Mouse (Mus musculus): Measurements from ENCODE around the gene Cd200.
"Not testable (repeated sequence)": the region's sequence is repeated elsewhere in the genome, so short reads cannot be mapped to it uniquely, and the experiment has no call there.

Cd200 gene

GRCm38 (mm10) chr16:45408425-45409063 lies at the start of gene Cd200:
Gene Cd200, minus strand, starts transcription at chr16:45409053.
- peak; percentile 59 for DNase-seq

GRCm38 (mm10) chr16:45454762-45455161 lies 45.9 kb upstream of the Cd200 start:
- DNase-seq, result no peak

GRCm38 (mm10) chr16:45437230-45437739 lies 28.4 kb upstream of the Cd200 start:
- DNase-seq, result no peak

GRCm38 (mm10) chr16:45435591-45435990 lies 26.7 kb upstream of the Cd200 start:
- DNase-seq, result no peak

GRCm38 (mm10) chr16:45427651-45428050 lies 18.8 kb upstream of the Cd200 start:
- DNase-seq, result no peak

GRCm38 (mm10) chr16:45413497-45413896 lies 4.6 kb upstream of the Cd200 start:
- DNase-seq, result no peak

GRCm38 (mm10) chr16:45409064-45409446 lies 202 bp upstream of the Cd200 start:
- not testable (repeated sequence) for DNase-seq

GRCm38 (mm10) chr16:45407645-45408400 lies 1.0 kb downstream of the Cd200 start:
- peak; percentile 29 for DNase-seq

- no peak for DNase-seq
Observed at GRCm38 (mm10) chr16:45407091-45407490, 1.8 kb downstream of the Cd200 start.

GRCm38 (mm10) chr16:45402951-45403350 lies 5.9 kb downstream of the Cd200 start:
- DNase-seq, result no peak

GRCm38 (mm10) chr16:45402036-45402435 lies 6.8 kb downstream of the Cd200 start:
- DNase-seq, result no peak

GRCm38 (mm10) chr16:45399947-45400555 lies 8.8 kb downstream of the Cd200 start:
- no peak for DNase-seq

GRCm38 (mm10) chr16:45399411-45399810 lies 9.4 kb downstream of the Cd200 start:
- DNase-seq, result no peak

GRCm38 (mm10) chr16:45397440-45397839 lies 11.4 kb downstream of the Cd200 start:
- DNase-seq, result peak; percentile 26

GRCm38 (mm10) chr16:45392246-45392645 lies 16.6 kb downstream of the Cd200 start:
- no peak for DNase-seq

- no peak for DNase-seq
Observed at GRCm38 (mm10) chr16:45391680-45392079, 17.2 kb downstream of the Cd200 start.

GRCm38 (mm10) chr16:45390286-45390956 lies 18.4 kb downstream of the Cd200 start:
- no peak for DNase-seq

GRCm38 (mm10) chr16:45389833-45390232 lies 19.0 kb downstream of the Cd200 start:
- no peak for DNase-seq

GRCm38 (mm10) chr16:45389041-45389440 lies 19.8 kb downstream of the Cd200 start:
- DNase-seq, result no peak

- DNase-seq, result no peak
Observed at GRCm38 (mm10) chr16:45381811-45382210, 27.0 kb downstream of the Cd200 start.

- no peak for DNase-seq
Observed at GRCm38 (mm10) chr16:45378959-45379358, 29.9 kb downstream of the Cd200 start.

- no peak for DNase-seq
Observed at GRCm38 (mm10) chr16:45378147-45378943, 30.5 kb downstream of the Cd200 start.

All from cerebellum, adult 9-10 months (tissue).